In genomic region chr8:84126742-84127141, GRCm38 (mm10) we compare ENCODE assay signal across 26 mouse cellular contexts. TPM values are rescaled to one million over a fixed set of nuclear protein-coding genes. Genes with fewer than 3 reads are reported as not detected.
DNase-seq lines count a peak whose midpoint lies in the region; ATAC-seq and TF ChIP-seq lines count a peak whose summit lies in the region.
"Had no signal": no experiment of that assay in that cellular context is flagged by ENCODE, and none has a peak within 500 bp of the region (broad histone marks: within the 10 kb centered on the region; RNA-seq: fewer than 3 reads in every experiment).

No protein-coding gene starts in this region.

- no peaks in the 10 kb centered on the region for H3K27me3 ChIP-seq in thymus, adult 2 months (ENCODE audit: control insufficient read depth, insufficient read depth, low read length)
- H3K27me3 ChIP-seq in embryonic facial prominence, embryonic 14.5 days (replicated peaks; ENCODE audit: control insufficient read depth, insufficient read depth, low read length) = no peaks in the 10 kb centered on the region; the same call in 1 of the 2 replicates
- H3K27me3 ChIP-seq in limb, embryonic 12.5 days = no peaks in the 10 kb centered on the region; the same call in 1 of the 2 replicates
- H3K27me3 ChIP-seq in small intestine, adult 2 months (ENCODE audit: control insufficient read depth, insufficient read depth, low read length) = no peaks in the 10 kb centered on the region
- H3K27me3 ChIP-seq in midbrain, embryonic 15.5 days (replicated peaks) = no peaks in the 10 kb centered on the region
- H3K27me3 ChIP-seq: embryonic facial prominence, embryonic 12.5 days; forebrain, embryonic 13.5 days had no signal

- DNase-seq in thymus, adult 2 months = no peak
- no peak for DNase-seq in thymus, postnatal 0 days (ENCODE audit: low spot score)
- no peak for DNase-seq in embryonic facial prominence, embryonic 14.5 days (ENCODE audit: low spot score)
- no peak for DNase-seq in gastrocnemius, postnatal 4 days (ENCODE audit: low spot score in 2 of 2)
- DNase-seq: adrenal gland, postnatal 25 days; cerebellum, adult 9-11 months; gastrocnemius, adult 2 months; kidney, adult 8-10 months; liver, postnatal 0 days; right cerebral cortex, postnatal 14 days had no signal

- no peaks in the 10 kb centered on the region for H3K9me3 ChIP-seq in embryonic facial prominence, embryonic 14.5 days (ENCODE audit: control insufficient read depth, low read length)
- H3K9me3 ChIP-seq in limb, embryonic 12.5 days = no peaks in the 10 kb centered on the region
- no peaks in the 10 kb centered on the region for H3K9me3 ChIP-seq in midbrain, embryonic 15.5 days
- H3K9me3 ChIP-seq: embryonic facial prominence, embryonic 12.5 days; forebrain, embryonic 13.5 days; heart, embryonic 13.5 days; hindbrain, embryonic 13.5 days; midbrain, embryonic 12.5 days had no signal

- no peak overlapping the region for H3K4me3 ChIP-seq in thymus, adult 2 months (ENCODE audit: control insufficient read depth, insufficient read depth, low read length)
- H3K4me3 ChIP-seq in embryonic facial prominence, embryonic 14.5 days (ENCODE audit: low read depth, low read length) = no peak overlapping the region
- no peak overlapping the region for H3K4me3 ChIP-seq in limb, embryonic 12.5 days (replicated peaks)
- H3K4me3 ChIP-seq in small intestine, adult 2 months (ENCODE audit: low read depth, low read length) = no peak overlapping the region
- no peak overlapping the region for H3K4me3 ChIP-seq in midbrain, embryonic 15.5 days
- H3K4me3 ChIP-seq: embryonic facial prominence, embryonic 12.5 days; forebrain, embryonic 13.5 days; gastrocnemius, adult 2 months; heart, embryonic 13.5 days; hindbrain, embryonic 13.5 days; layer of hippocampus, adult 2 months; midbrain, embryonic 12.5 days had no signal

- no peak for TF ChIP-seq POLR2A in thymus, adult 2 months (IDR thresholded peaks at IDR 0.05; ENCODE audit: control insufficient read depth, extremely low read depth, insufficient read depth, low read length, poor library complexity)
- no peak for TF ChIP-seq POLR2A in small intestine, adult 2 months (IDR thresholded peaks at IDR 0.05; ENCODE audit: low read depth, low read length)

- peak overlapping the region; percentile 52; the same call in 1 of the 2 replicates for H3K27ac ChIP-seq in thymus, adult 2 months (ENCODE audit: control insufficient read depth, insufficient read depth, low read length)
- H3K27ac ChIP-seq in embryonic facial prominence, embryonic 14.5 days (replicated peaks; ENCODE audit: low read depth, low read length) = peak overlapping the region; percentile 30; the same call in 1 of the 2 replicates
- peak overlapping the region; percentile 50; the same call in 1 of the 2 replicates for H3K27ac ChIP-seq in limb, embryonic 12.5 days
- H3K27ac ChIP-seq in small intestine, adult 2 months (ENCODE audit: insufficient read depth, low read depth, low read length) = 0 out of 2 replicates have a peak overlapping the region, but pooled peaks have one; percentile 2
- H3K27ac ChIP-seq in midbrain, embryonic 15.5 days = no peak overlapping the region
- H3K27ac ChIP-seq: embryonic facial prominence, embryonic 12.5 days; forebrain, embryonic 13.5 days; gastrocnemius, adult 2 months; heart, embryonic 13.5 days; hindbrain, embryonic 13.5 days; layer of hippocampus, adult 2 months; midbrain, embryonic 12.5 days had no signal

- TF ChIP-seq CTCF in thymus, adult 2 months (IDR thresholded peaks at IDR 0.05; ENCODE audit: borderline replicate concordance, control insufficient read depth, extremely low read depth, insufficient read depth, low read length, poor library complexity) = no peak
- no peak for TF ChIP-seq CTCF in small intestine, adult 2 months (IDR thresholded peaks at IDR 0.05; ENCODE audit: extremely low read depth, insufficient read length, insufficient replicate concordance, low read depth, low read length)

- WGBS in thymus, adult 2 months = 17% methylated on average over 2 of the region's 2 CpGs
- 71% methylated on average over 2 of the region's 2 CpGs for WGBS in embryonic facial prominence, embryonic 14.5 days
- 58% methylated on average over 2 of the region's 2 CpGs for WGBS in limb, embryonic 12.5 days
- WGBS in small intestine, adult 2 months = 53% methylated on average over 2 of the region's 2 CpGs
- WGBS in midbrain, embryonic 15.5 days = 66% methylated on average over 2 of the region's 2 CpGs

- no peaks in the 10 kb centered on the region for H3K36me3 ChIP-seq in thymus, adult 2 months (ENCODE audit: control insufficient read depth, insufficient read depth, low read length)
- 0 out of 2 replicates have a peak, but pooled peaks cover 3% of the 10 kb centered on the region for H3K36me3 ChIP-seq in embryonic facial prominence, embryonic 14.5 days (ENCODE audit: control insufficient read depth, insufficient read depth, low read length)
- H3K36me3 ChIP-seq in limb, embryonic 12.5 days = peaks cover 6% of the 10 kb centered on the region
- no peaks in the 10 kb centered on the region for H3K36me3 ChIP-seq in small intestine, adult 2 months (ENCODE audit: control insufficient read depth, insufficient read depth, low read length)
- H3K36me3 ChIP-seq in midbrain, embryonic 15.5 days (replicated peaks) = 0 out of 2 replicates have a peak, but pooled peaks cover 1% of the 10 kb centered on the region

- peaks cover 39% of the 10 kb centered on the region for H3K4me1 ChIP-seq in thymus, adult 2 months (replicated peaks; ENCODE audit: control insufficient read depth, insufficient read depth, low read length)
- H3K4me1 ChIP-seq in embryonic facial prominence, embryonic 14.5 days (ENCODE audit: control insufficient read depth, insufficient read depth, low read length) = no peaks in the 10 kb centered on the region
- H3K4me1 ChIP-seq in limb, embryonic 12.5 days (replicated peaks) = peaks cover 27% of the 10 kb centered on the region
- no peaks in the 10 kb centered on the region for H3K4me1 ChIP-seq in small intestine, adult 2 months (ENCODE audit: control insufficient read depth, insufficient read depth, insufficient read length, low read length)
- peaks cover 5% of the 10 kb centered on the region; the same call in 1 of the 2 replicates for H3K4me1 ChIP-seq in midbrain, embryonic 15.5 days
- H3K4me1 ChIP-seq: heart, embryonic 13.5 days had no signal

- no peak overlapping the region for H3K9ac ChIP-seq in embryonic facial prominence, embryonic 14.5 days (ENCODE audit: low read depth, low read length)
- H3K9ac ChIP-seq in limb, embryonic 12.5 days (replicated peaks) = no peak overlapping the region
- no peak overlapping the region for H3K9ac ChIP-seq in midbrain, embryonic 15.5 days
- H3K9ac ChIP-seq: embryonic facial prominence, embryonic 12.5 days; forebrain, embryonic 13.5 days; hindbrain, embryonic 13.5 days; liver, postnatal 0 days; midbrain, embryonic 12.5 days had no signal

- ATAC-seq in embryonic facial prominence, embryonic 14.5 days (ENCODE audit: low read depth) = no peak
- ATAC-seq in limb, embryonic 12.5 days (ENCODE audit: insufficient number of reproducible peaks, insufficient read depth, low FRiP score, low TSS enrichment, low read depth) = no peak
- no peak for ATAC-seq in midbrain, embryonic 15.5 days (replicated peaks)
- ATAC-seq: forebrain, embryonic 13.5 days; liver, postnatal 0 days had no signal

- no peak overlapping the region for H3K4me2 ChIP-seq in embryonic facial prominence, embryonic 14.5 days (ENCODE audit: low read depth, low read length)
- H3K4me2 ChIP-seq in limb, embryonic 12.5 days = no peak overlapping the region
- no peak overlapping the region for H3K4me2 ChIP-seq in midbrain, embryonic 15.5 days
- H3K4me2 ChIP-seq: embryonic facial prominence, embryonic 12.5 days; forebrain, embryonic 13.5 days; heart, embryonic 13.5 days; hindbrain, embryonic 13.5 days; liver, embryonic 11.5 days; midbrain, embryonic 12.5 days had no signal

RNA-seq across cellular contexts. Expression of gene Podnl1, which starts 1.0 kb away (rescaled TPM):
- 6.6 and 7.7 TPM in 2 replicates for polyA plus RNA-seq in thymus, adult 2 months (2012; rRNA removed)
- polyA plus RNA-seq in thymus, postnatal 0 days (2015; fragmentation: Nextera tagmentation; extraction: Ambion mirVana) = 2.1 and 2.3 TPM in 2 replicates
- polyA plus RNA-seq in embryonic facial prominence, embryonic 14.5 days (2014; fragmentation: Nextera tagmentation; extraction: Ambion mirVana) = 1.7 and 2.4 TPM in 2 replicates
- 0.83 and 1.1 TPM in 2 replicates for polyA plus RNA-seq in limb, embryonic 12.5 days (2016; fragmentation: Nextera tagmentation; extraction: Ambion mirVana)
- polyA plus RNA-seq in small intestine, adult 2 months (2012; rRNA removed) = 3.8 and 12.7 TPM in 2 replicates
- 0.68 and 0.73 TPM in 2 replicates for polyA plus RNA-seq in midbrain, embryonic 15.5 days (2015; fragmentation: Nextera tagmentation; extraction: Ambion mirVana)
- not detected for total RNA-seq in gastrocnemius, postnatal 4 days (2021)
- total RNA-seq: gastrocnemius, adult 2 months; heart, postnatal 25 days; layer of hippocampus, adult 2 months; left cerebral cortex, adult 18-20 months; left cerebral cortex, postnatal 36 days had no signal
- polyA plus RNA-seq: cortical plate, adult 2 months; liver, postnatal 0 days; neural tube, embryonic 11.5 days had no signal

RNA-seq across cellular contexts. Expression of gene Cc2d1a, which starts 21.0 kb away (rescaled TPM):
- 49.8 and 54.6 TPM in 2 replicates for polyA plus RNA-seq in thymus, adult 2 months (2012; rRNA removed)
- 18.9 and 20.1 TPM in 2 replicates for polyA plus RNA-seq in thymus, postnatal 0 days (2015; fragmentation: Nextera tagmentation; extraction: Ambion mirVana)
- 20.2 and 21.3 TPM in 2 replicates for polyA plus RNA-seq in embryonic facial prominence, embryonic 14.5 days (2014; fragmentation: Nextera tagmentation; extraction: Ambion mirVana)
- polyA plus RNA-seq in limb, embryonic 12.5 days (2016; fragmentation: Nextera tagmentation; extraction: Ambion mirVana) = 26.2 and 28.7 TPM in 2 replicates
- polyA plus RNA-seq in small intestine, adult 2 months (2012; rRNA removed) = 21.0 and 50.8 TPM in 2 replicates
- 52.5 and 53.3 TPM in 2 replicates for polyA plus RNA-seq in midbrain, embryonic 15.5 days (2015; fragmentation: Nextera tagmentation; extraction: Ambion mirVana)
- total RNA-seq in gastrocnemius, postnatal 4 days (2021) = 10 to 100 TPM; 18.2 to 21.8 TPM

RNA-seq across cellular contexts. Expression of gene 4930432K21Rik, which starts 21.1 kb away (rescaled TPM):
- polyA plus RNA-seq in thymus, adult 2 months (2012; rRNA removed) = 1.9 and 2.4 TPM in 2 replicates
- polyA plus RNA-seq in thymus, postnatal 0 days (2015; fragmentation: Nextera tagmentation; extraction: Ambion mirVana) = 1.3 and 1.4 TPM in 2 replicates
- 0.77 and 1.0 TPM in 2 replicates for polyA plus RNA-seq in embryonic facial prominence, embryonic 14.5 days (2014; fragmentation: Nextera tagmentation; extraction: Ambion mirVana)
- 1.6 TPM in 2 replicates for polyA plus RNA-seq in limb, embryonic 12.5 days (2016; fragmentation: Nextera tagmentation; extraction: Ambion mirVana)
- 0.05 and 0.22 TPM in 2 replicates for polyA plus RNA-seq in small intestine, adult 2 months (2012; rRNA removed)
- 2.5 and 2.9 TPM in 2 replicates for polyA plus RNA-seq in midbrain, embryonic 15.5 days (2015; fragmentation: Nextera tagmentation; extraction: Ambion mirVana)
- 1 to 10 TPM; 1.4 to 1.9 TPM for total RNA-seq in gastrocnemius, postnatal 4 days (2021)

RNA-seq across cellular contexts. Expression of gene Dcaf15, which starts 22.2 kb away (rescaled TPM):
- 190 and 211 TPM in 2 replicates for polyA plus RNA-seq in thymus, adult 2 months (2012; rRNA removed)
- polyA plus RNA-seq in thymus, postnatal 0 days (2015; fragmentation: Nextera tagmentation; extraction: Ambion mirVana) = 14.7 and 18.1 TPM in 2 replicates
- 8.4 and 9.9 TPM in 2 replicates for polyA plus RNA-seq in embryonic facial prominence, embryonic 14.5 days (2014; fragmentation: Nextera tagmentation; extraction: Ambion mirVana)
- 16.3 and 17.0 TPM in 2 replicates for polyA plus RNA-seq in limb, embryonic 12.5 days (2016; fragmentation: Nextera tagmentation; extraction: Ambion mirVana)
- polyA plus RNA-seq in small intestine, adult 2 months (2012; rRNA removed) = 37.4 and 108 TPM in 2 replicates
- 25.8 and 26.3 TPM in 2 replicates for polyA plus RNA-seq in midbrain, embryonic 15.5 days (2015; fragmentation: Nextera tagmentation; extraction: Ambion mirVana)
- total RNA-seq in gastrocnemius, postnatal 4 days (2021) = 10 to 100 TPM; 15.6 to 17.5 TPM

RNA-seq across cellular contexts. Expression of gene Nanos3, which starts 58.3 kb away (rescaled TPM):
- 5.5 and 8.5 TPM in 2 replicates for polyA plus RNA-seq in thymus, adult 2 months (2012; rRNA removed)
- polyA plus RNA-seq in thymus, postnatal 0 days (2015; fragmentation: Nextera tagmentation; extraction: Ambion mirVana) = 5.3 and 6.2 TPM in 2 replicates
- 3.0 and 4.5 TPM in 2 replicates for polyA plus RNA-seq in embryonic facial prominence, embryonic 14.5 days (2014; fragmentation: Nextera tagmentation; extraction: Ambion mirVana)
- 3.3 and 5.5 TPM in 2 replicates for polyA plus RNA-seq in limb, embryonic 12.5 days (2016; fragmentation: Nextera tagmentation; extraction: Ambion mirVana)
- 0.22 and 0.62 TPM in 2 replicates for polyA plus RNA-seq in small intestine, adult 2 months (2012; rRNA removed)
- 8.1 and 8.5 TPM in 2 replicates for polyA plus RNA-seq in midbrain, embryonic 15.5 days (2015; fragmentation: Nextera tagmentation; extraction: Ambion mirVana)
- total RNA-seq in gastrocnemius, postnatal 4 days (2021) = 1 to 10 TPM; 2.5 to 3.3 TPM
- total RNA-seq: gastrocnemius, adult 2 months; monocyte, adult 5-6 weeks had no signal
